Mouse (Mus musculus): ENCODE results near the gene Zc2hc1b. TPM values are rescaled to one million over a fixed set of nuclear protein-coding genes. Genes with fewer than 3 reads are reported as not detected.

The Zc2hc1b gene
- polyA plus RNA-seq (2015; fragmentation: Nextera tagmentation; extraction: Ambion mirVana) = not detected in 2 replicates

GRCm38 (mm10) chr10:13177973-13178624, at the start of gene Zc2hc1b:
Gene Zc2hc1b (minus strand): TSS chr10:13178023.

GRCm38 (mm10) chr10:13192731-13193351, 15.0 kb upstream of the Zc2hc1b start, which contains the start of gene Ltv1:
Gene Ltv1 (minus strand): TSS chr10:13193168.

Other genes starting within 250 kb of the Zc2hc1b start
- gene Stx11, start 213.7 kb downstream of the Zc2hc1b start, polyA plus RNA-seq (2015; fragmentation: Nextera tagmentation; extraction: Ambion mirVana) = 1.4 and 1.5 TPM in 2 replicates
- gene Sf3b5, start 172.7 kb downstream of the Zc2hc1b start, polyA plus RNA-seq (2015; fragmentation: Nextera tagmentation; extraction: Ambion mirVana) = 29.9 and 30.3 TPM in 2 replicates
- 19.4 and 21.4 TPM in 2 replicates for gene Plagl1, start 117.5 kb downstream of the Zc2hc1b start, polyA plus RNA-seq (2015; fragmentation: Nextera tagmentation; extraction: Ambion mirVana)
- gene Ltv1, start 15.1 kb upstream of the Zc2hc1b start, polyA plus RNA-seq (2015; fragmentation: Nextera tagmentation; extraction: Ambion mirVana) = 24.4 and 27.6 TPM in 2 replicates